Mouse (Mus musculus) neutrophil, adult 59 days (primary cell): ENCODE data around the gene Apol11b. TPM values are rescaled to one million over a fixed set of nuclear protein-coding genes. Genes with fewer than 3 reads are reported as not detected.

Experiments
- total RNA-seq, 2 experiments: library from RNA; stranded (reverse); gene quantifications; 1 replicate in 1 of 2; 2 replicates in 1 of 2; pipeline ENCODE4 v1.2.4; 2023

The Apol11b gene
- under 1 TPM; 0.64 to 0.71 TPM for total RNA-seq

DNA sequence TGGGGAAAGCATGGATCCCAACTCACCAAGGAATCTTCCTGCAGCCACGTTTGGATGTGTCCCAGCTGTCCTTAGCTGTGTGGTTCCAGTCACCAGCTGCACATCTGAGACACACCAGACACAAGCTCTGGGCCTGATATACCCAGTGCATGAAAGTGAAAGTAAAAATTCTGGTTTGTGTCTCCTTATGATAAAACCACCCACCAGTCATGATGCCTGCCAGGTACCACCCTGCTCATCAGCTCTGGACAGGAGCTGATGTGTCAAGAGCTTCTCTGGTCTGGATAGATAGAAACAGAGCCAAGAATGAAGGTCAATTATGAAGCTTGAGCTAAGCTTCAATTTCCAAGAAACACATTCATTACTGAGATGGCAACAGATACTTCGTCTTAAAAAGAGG, at the start of gene Apol11b:
Gene Apol11b (minus strand): TSS at position 111 of the 400 bp plus-strand sequence.

GRCm38 (mm10) chr15:77598958-77599357, 44.1 kb downstream of the Apol11b start, which contains the start of gene Gm36245:
Gm36245 (plus strand) TSS chr15:77599258.

DNA sequence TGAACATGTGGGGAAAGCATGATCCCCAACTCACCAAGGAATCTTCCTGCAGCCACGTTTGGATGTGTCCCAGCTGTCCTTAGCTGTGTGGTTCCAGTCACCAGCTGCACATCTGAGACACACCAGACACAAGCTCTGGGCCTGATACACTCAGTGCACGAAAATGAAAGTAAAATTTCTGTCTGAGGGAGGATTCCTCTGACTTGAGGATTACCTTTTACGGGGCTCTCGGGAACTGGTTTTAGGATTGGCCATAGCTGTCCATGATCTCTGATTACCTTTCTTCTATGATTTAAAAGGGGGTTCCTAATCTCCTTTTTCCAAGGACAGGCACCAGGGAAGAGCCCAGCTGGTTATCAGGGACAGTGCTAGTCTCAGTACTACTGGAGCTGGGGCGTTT, 47.1 kb downstream of the Apol11b start, which contains the start of gene Apol10b:
Gene Apol10b (minus strand): TSS at position 165 of the 400 bp plus-strand sequence.

Other genes with a start within 250 kb of the Apol11b start
- not detected for gene Apol7a, start 244.2 kb downstream of the Apol11b start, total RNA-seq
- not detected for gene Apol9a, start 232.2 kb downstream of the Apol11b start, total RNA-seq
- not detected for gene Apol7b, start 195.8 kb downstream of the Apol11b start, total RNA-seq
- gene Apol10a, start 166.2 kb downstream of the Apol11b start, total RNA-seq = not detected
- gene Apol11a, start 135.0 kb downstream of the Apol11b start, total RNA-seq = not detected
- gene Apol7c, start 110.0 kb downstream of the Apol11b start, total RNA-seq = not detected
- not detected for gene 1700025B11Rik, start 81.4 kb downstream of the Apol11b start, total RNA-seq
- not detected for gene Apol10b, start 47.2 kb downstream of the Apol11b start, total RNA-seq
- gene Gm36245, start 44.0 kb downstream of the Apol11b start, total RNA-seq = not detected
- not detected for gene Apol7e, start 55.6 kb upstream of the Apol11b start, total RNA-seq
- gene Apol9b, start 85.8 kb upstream of the Apol11b start, total RNA-seq = not detected
- gene Apol8, start 113.7 kb upstream of the Apol11b start, total RNA-seq = 1 to 10 TPM; 5.1 to 8.3 TPM
- 1,000 to 10,000 TPM; 1,538 to 1,599 TPM for gene Myh9, start 198.9 kb upstream of the Apol11b start, total RNA-seq